Mouse (Mus musculus) heart, postnatal 0 days (tissue): ENCODE results near the gene Flg. TPM values are rescaled to one million over a fixed set of nuclear protein-coding genes. Genes with fewer than 3 reads are reported as not detected.
A peak's percentile ranks its signal among the peaks of the same experiment; 100 is the strongest.

Experiments
- ATAC-seq: fragments of 200-750 bp; cut with Nextera tagmentation; 2 replicates; pipeline ENCODE4 v1.8.0; 2017; ENCODE audit warnings: low read depth, moderate number of reproducible peaks, moderate library complexity; ENCODE audit not compliant: insufficient read depth
- DNase-seq: peaks from one replicate; pipeline ENCODE4 v3.0.0-alpha.2; 2016; ENCODE audit warnings: low spot score
- H3K27ac ChIP-seq: fragments of 300-500 bp; sonication (generic); 2 replicates; pipeline ENCODE4 v1.5.1; 2014; ENCODE audit warnings: low read depth, mild to moderate bottlenecking
- H3K27me3 ChIP-seq: fragments of 300-500 bp; sonication (generic); 2 replicates; pipeline ENCODE4 v1.6.1; 2014; ENCODE audit warnings: low read length, mixed read lengths; ENCODE audit not compliant: control insufficient read depth, insufficient read depth
- H3K36me3 ChIP-seq: fragments of 300-500 bp; sonication (generic); replicated peaks from 2 replicates; pipeline ENCODE4 v1.6.1; 2014; ENCODE audit warnings: low read length, mixed read lengths; ENCODE audit not compliant: control insufficient read depth, insufficient read depth
- H3K4me1 ChIP-seq: fragments of 300-500 bp; sonication (generic); 2 replicates; pipeline ENCODE4 v1.6.1; 2014; ENCODE audit warnings: antibody characterized with exemption; ENCODE audit not compliant: control insufficient read depth, insufficient read depth
- H3K4me2 ChIP-seq: fragments of 300-500 bp; sonication (generic); 2 replicates; pipeline ENCODE4 v1.6.1; 2014; ENCODE audit warnings: low read depth, mild to moderate bottlenecking, low read length, moderate library complexity
- H3K4me3 ChIP-seq: fragments of 300-500 bp; sonication (generic); 2 replicates; pipeline ENCODE4 v1.5.1; 2014; ENCODE audit warnings: low read depth, low read length
- H3K9ac ChIP-seq: fragments of 300-500 bp; sonication (generic); replicated peaks from 2 replicates; pipeline ENCODE4 v1.6.1; 2014; ENCODE audit warnings: low read depth, low read length, mixed read lengths
- H3K9me3 ChIP-seq: fragments of 300-500 bp; sonication (generic); replicated peaks from 2 replicates; pipeline ENCODE4 v1.6.1; 2016; ENCODE audit warnings: low read length; ENCODE audit not compliant: control insufficient read depth
- CTCF ChIP-seq: IDR thresholded peaks from 2 replicates; pipeline ENCODE4 v1.5.1; 2016; ENCODE audit warnings: antibody characterized with exemption, control low read depth, low read depth
- EP300 ChIP-seq: IDR thresholded peaks from 2 replicates; pipeline ENCODE4 v1.6.1; 2016; ENCODE audit warnings: antibody characterized with exemption, low read depth
- WGBS: fragments of 180-500 bp; shearing (Covaris S2); extraction: QIAGEN DNeasy Blood & Tissue Kit; methylation state at CpG from one replicate; pipeline ENCODE4 v1.1.7; 2014; 5-methylcytosine and 5-hydroxymethylcytosine counted together
- polyA plus RNA-seq: library from polyadenylated mRNA; unstranded; fragments of >200 nt; fragmentation: Nextera tagmentation; extraction: Ambion mirVana; gene quantifications from 2 replicates; pipeline ENCODE4 v1.2.1, GENCODE M21; 2015
- total RNA-seq: library from RNA; depleted of rRNA; stranded (reverse); fragments of >200 nt; gene quantifications from 2 replicates; pipeline ENCODE4 v1.2.3, GENCODE M21; 2014; ENCODE audit warnings: low replicate concordance; rRNA removed

The Flg gene
- total and polyA plus RNA-seq, 2 experiments from 2014 or later: 0.15 TPM; not detected in 1

DNA sequence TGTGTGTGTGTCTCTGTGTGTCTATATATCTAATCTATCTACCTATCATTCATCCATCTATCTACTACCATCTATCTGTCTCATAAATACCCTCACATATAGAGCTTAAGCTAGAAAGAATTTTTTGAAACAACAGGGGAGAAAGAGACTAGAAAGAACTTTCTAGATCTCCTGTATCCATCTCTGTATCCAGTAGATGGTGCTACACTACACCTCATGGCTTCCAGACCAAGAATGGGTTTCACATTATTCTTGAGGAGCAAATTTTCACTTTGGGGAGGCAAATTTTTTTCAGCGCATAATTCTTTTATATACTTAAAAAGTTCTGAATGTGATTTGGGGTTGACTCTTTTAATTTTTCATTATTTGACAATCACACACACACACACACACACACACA, 41.1 kb downstream of the Flg start:
- Histone ChIP-seq H3K4me2 (no peak overlapping the region), H3K27ac (no peak overlapping the region), H3K9ac (no peak overlapping the region), H3K27me3 (no peaks in the 10 kb centered on the region), H3K4me1 (no peaks in the 10 kb centered on the region), H3K4me3 (no peak overlapping the region), H3K36me3 (no peaks in the 10 kb centered on the region), H3K9me3 (no peaks in the 10 kb centered on the region)
- DNase-seq: no peak
- TF ChIP-seq CTCF (peak; percentile 25; the same call in 1 of the 2 replicates), EP300 (no peak)
- ATAC-seq: no peak
- WGBS: 78% methylated on average over 1 of the region's 1 CpGs

- ATAC-seq (no peak), DNase-seq (no peak)
- Histone ChIP-seq H3K36me3 (no peaks in the 10 kb centered on the region), H3K4me1 (no peaks in the 10 kb centered on the region), H3K4me3 (no peak within 1 kb of the TSS), H3K9me3 (no peaks in the 10 kb centered on the region), H3K9ac (no peak within 1 kb of the TSS), H3K27ac (no peak within 1 kb of the TSS), H3K27me3 (no peaks in the 10 kb centered on the region), H3K4me2 (no peak within 1 kb of the TSS)
- WGBS: 79% methylated on average over 2 of the region's 2 CpGs
- TF ChIP-seq EP300 (no peak), CTCF (no peak)
These were observed 46.1 kb downstream of the Flg start, which contains the start of gene Hrnr for GRCm38 (mm10) chr3:93319449-93319848. Hrnr (plus strand) TSS chr3:93319749.

DNA sequence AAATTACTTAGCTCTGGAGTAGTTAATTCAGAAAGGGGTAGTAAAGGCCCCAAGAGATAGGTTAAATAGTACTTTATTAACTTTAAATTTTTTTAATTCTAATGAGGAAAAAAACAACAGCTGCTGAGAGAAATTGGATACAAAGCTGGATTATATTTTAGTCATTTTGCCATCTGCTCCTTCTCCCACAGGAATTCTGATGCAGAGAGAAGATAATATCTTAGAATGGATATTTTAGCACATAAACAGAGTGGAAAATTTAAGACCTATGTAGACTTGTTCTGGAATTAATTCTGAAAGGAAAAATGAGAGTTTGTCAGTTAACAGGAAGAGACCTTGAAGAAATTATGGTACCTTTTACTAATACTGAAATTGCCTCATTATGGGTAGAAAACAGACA, 64.4 kb downstream of the Flg start:
- H3K4me3 ChIP-seq: no peak overlapping the region
- no peak overlapping the region for H3K9ac ChIP-seq
- no peak overlapping the region for H3K27ac ChIP-seq
- no peaks in the 10 kb centered on the region for H3K4me1 ChIP-seq
- ATAC-seq (no peak), DNase-seq (no peak)
- no peak overlapping the region for H3K4me2 ChIP-seq
- H3K36me3 ChIP-seq: no peaks in the 10 kb centered on the region
- TF ChIP-seq CTCF (no peak), EP300 (no peak)
- no peaks in the 10 kb centered on the region for H3K9me3 ChIP-seq
- no peaks in the 10 kb centered on the region for H3K27me3 ChIP-seq

DNA sequence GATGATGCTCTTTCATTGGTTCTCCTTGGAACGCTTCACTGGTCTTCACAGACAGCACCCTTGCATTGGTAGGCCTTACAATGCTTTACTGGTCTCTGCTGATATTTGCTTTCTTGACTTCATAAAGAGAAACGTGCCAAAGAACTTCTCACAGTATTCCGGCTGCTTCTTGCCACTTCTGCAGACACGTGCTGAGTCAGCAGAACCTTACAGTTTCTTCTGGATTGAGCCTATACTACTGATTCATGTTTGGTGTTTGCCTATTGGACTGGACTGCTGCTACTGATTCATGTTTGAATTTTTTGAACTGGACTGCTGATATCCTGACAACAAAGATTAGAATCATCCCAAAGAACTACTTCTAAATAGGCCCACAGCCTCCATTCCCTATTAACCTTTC, 66.7 kb downstream of the Flg start:
- H3K4me1 ChIP-seq: no peaks in the 10 kb centered on the region
- no peak overlapping the region for H3K4me2 ChIP-seq
- H3K9me3 ChIP-seq: no peaks in the 10 kb centered on the region
- H3K4me3 ChIP-seq: no peak overlapping the region
- no peak for ATAC-seq
- H3K27me3 ChIP-seq: no peaks in the 10 kb centered on the region
- TF ChIP-seq CTCF (no peak), EP300 (no peak)
- H3K9ac ChIP-seq: no peak overlapping the region
- H3K27ac ChIP-seq: no peak overlapping the region
- no peak for DNase-seq
- H3K36me3 ChIP-seq: no peaks in the 10 kb centered on the region
- WGBS: 80% methylated on average over 4 of the region's 4 CpGs

Other genes with a start within 250 kb of the Flg start
- not detected in 2 replicates for gene Gm4858, start 204.7 kb upstream of the Flg start, total RNA-seq
- gene Gm4858, start 204.7 kb upstream of the Flg start, polyA plus RNA-seq: not detected in 2 replicates
- gene Crnn, start 128.7 kb upstream of the Flg start, total RNA-seq: not detected in 2 replicates
- not detected in 2 replicates for gene Crnn, start 128.7 kb upstream of the Flg start, polyA plus RNA-seq
- not detected in 2 replicates for gene Flg2, start 76.2 kb upstream of the Flg start, total RNA-seq
- gene Flg2, start 76.2 kb upstream of the Flg start, polyA plus RNA-seq: not detected in 2 replicates
- gene Hrnr, start 46.2 kb downstream of the Flg start, total RNA-seq: not detected in 2 replicates
- not detected in 2 replicates for gene Hrnr, start 46.2 kb downstream of the Flg start, polyA plus RNA-seq
- not detected in 2 replicates for gene Rptn, start 120.2 kb downstream of the Flg start, total RNA-seq
- gene Rptn, start 120.2 kb downstream of the Flg start, polyA plus RNA-seq: not detected in 2 replicates
- 0.08 and 0.31 TPM in 2 replicates for gene Tchh, start 168.8 kb downstream of the Flg start, total RNA-seq
- gene Tchh, start 168.8 kb downstream of the Flg start, polyA plus RNA-seq: 0.23 and 0.25 TPM in 2 replicates
- not detected in 2 replicates for gene Tchhl1, start 195.2 kb downstream of the Flg start, total RNA-seq
- not detected in 2 replicates for gene Tchhl1, start 195.2 kb downstream of the Flg start, polyA plus RNA-seq
- 47.5 and 77.1 TPM in 2 replicates for gene S100a11, start 247.0 kb downstream of the Flg start, total RNA-seq
- gene S100a11, start 247.0 kb downstream of the Flg start, polyA plus RNA-seq: 686 TPM in 2 replicates